Mouse (Mus musculus): Measurements from ENCODE around the gene Mctp1.
A peak's percentile ranks its signal among the peaks of the same experiment; 100 is the strongest.
"Not testable (repeated sequence)": the region's sequence is repeated elsewhere in the genome, so short reads cannot be mapped to it uniquely, and the experiment has no call there.

Gene Mctp1

DNA sequence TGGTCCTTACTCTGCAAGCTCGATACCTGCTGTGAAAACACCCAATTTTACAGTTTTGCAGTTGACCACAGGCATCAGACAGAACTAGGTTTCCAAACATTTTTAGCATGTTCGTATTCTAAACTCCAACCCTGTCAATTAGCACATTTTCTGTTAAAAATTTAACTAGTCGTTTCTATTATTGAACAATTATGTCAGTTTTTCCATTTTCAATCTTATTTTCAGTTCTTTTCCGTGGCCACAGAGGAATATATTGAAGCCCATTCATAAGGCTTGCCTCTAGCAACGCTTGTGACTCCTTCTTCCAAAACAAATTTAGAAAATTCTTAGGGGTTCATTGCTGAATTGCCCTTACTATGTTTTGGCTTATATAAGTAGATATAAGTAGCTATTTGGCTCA is 456.4 kb downstream of the Mctp1 start:
- no peak for DNase-seq

DNA sequence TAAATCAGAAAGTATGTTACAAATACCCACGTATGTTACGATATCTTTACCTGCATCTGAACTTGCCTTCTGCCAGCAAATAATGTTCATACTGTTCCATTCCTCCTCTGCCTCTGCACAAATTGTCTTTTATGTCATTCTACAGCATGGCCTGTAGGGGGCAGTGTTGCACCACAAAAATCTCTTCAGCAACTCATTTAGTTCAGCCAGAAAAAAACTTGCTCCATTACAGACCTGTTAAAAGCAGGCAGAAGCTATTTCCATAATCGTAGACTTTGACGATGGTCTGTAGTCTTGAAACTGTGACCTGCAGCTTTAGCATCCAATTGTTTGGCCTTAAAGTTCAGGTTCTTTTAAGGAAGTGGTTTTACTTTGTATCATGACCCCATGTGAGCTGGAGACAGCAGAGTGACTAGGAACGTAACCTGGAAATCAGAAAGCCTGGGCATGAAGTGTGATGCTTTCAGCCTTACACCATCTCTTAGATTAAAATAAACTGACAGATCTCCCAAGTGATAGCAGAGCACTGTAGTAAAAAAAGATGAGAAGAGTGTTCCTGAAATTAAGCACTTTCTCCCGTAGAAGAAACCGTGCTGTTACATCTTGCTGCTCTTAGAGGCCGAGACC is 460.4 kb downstream of the Mctp1 start:
- DNase-seq: peak; percentile 8

DNA sequence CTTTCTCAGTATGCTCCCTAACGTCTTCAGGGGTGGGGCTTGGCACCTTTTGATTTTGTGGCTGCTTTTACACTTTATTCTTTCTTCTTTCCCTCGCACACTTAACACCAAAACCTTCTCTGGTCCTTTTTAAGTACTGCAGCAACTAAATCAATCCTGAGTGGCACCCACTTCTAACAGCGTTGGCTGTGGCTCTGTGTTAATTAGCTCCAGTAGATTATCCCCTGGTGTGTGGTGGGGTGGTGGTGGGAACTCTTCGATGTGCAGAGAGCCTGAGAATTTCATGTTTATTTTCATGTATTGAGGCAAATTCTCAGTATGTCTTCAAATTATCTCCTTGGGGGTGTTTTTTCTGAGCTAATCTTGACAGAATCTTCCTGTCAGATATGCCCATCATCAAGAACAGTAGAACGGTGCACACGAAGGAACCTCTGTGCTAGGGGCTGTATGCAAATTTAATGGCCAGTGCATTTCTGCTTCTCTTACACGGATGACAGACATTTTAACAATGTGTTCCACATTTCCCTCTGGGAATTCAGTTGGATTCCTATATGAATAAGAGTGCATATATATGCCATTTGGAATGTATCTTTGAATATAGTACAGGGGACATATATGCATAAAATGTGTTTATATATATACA is 466.2 kb downstream of the Mctp1 start:
- no peak for DNase-seq

DNA sequence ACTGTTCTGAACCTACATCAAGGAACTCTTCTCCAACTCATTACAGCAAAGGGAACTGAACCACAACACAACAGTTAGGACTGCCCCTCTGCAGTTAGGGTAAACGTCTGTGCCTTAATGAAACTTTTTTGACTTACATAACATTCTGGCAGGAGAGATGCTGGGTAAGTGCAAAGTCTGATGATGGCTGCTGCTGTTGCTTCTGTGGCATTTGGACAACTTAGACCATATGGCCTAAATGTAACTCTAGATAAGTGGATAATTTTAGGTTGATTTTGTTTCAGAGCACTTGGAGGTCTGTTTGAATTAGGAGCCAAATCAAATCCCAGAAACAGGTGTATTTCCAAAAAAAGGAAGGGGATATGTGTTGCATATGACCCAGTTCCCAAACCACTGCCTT is 470.0 kb downstream of the Mctp1 start:
- no peak for DNase-seq

DNA sequence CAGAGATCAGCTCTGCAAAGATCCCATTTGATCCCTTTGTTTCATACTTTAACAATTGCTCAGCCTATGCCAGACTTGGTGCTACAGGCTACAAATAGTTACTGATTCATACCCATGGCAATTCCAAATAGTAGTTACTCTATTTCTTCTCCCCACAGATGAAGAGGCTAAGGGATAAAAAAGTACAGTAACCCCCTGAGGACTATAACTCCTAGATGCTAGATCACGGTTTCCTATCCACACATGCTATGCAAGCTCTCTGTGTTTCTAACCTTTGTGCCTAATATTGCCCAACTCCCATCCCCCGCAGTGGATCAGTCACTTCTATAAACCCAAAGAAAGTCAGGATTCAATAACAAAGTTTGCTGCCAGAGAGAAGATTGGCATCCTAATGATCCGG is 470.7 kb downstream of the Mctp1 start:
- DNase-seq: no peak

DNA sequence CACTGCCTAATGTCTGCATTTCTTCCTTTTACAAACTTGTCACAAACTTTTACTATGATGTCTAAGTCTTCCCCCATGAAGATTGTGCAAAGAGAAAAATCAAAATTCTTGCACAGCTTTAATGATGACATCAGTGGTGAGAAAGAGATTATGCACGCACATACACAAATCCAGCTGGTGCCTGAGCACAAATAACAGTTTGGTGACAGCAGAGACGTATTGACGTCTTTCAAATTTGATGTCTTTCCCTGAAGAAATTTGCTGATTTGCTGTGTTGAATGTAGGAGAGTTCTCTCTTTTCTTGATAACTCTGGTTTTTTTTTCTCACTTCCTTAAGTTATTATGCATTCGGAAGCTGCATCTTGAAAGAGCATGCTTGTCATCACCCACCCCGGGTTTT is 472.7 kb downstream of the Mctp1 start:
- no peak for DNase-seq

DNA sequence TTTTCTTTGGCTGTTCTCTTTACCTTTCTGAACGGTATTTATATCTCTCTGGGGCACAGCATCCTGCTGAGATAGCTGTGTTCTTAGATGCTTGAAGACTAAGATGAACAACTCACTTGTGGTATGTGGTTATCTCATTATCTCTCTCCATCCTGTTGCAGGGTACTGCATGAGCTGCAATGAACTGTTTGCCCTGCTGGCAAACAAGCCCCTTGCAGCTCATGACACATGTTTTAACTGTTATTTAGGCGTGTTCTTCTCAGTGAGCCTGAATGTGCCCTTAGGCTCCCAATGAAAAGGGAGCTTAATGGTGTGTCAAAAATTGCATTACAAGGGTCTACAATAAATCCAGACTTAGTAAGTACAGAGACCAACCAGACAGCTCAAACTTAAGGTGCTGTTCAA is 473.7 kb downstream of the Mctp1 start:
- DNase-seq: no peak

DNA sequence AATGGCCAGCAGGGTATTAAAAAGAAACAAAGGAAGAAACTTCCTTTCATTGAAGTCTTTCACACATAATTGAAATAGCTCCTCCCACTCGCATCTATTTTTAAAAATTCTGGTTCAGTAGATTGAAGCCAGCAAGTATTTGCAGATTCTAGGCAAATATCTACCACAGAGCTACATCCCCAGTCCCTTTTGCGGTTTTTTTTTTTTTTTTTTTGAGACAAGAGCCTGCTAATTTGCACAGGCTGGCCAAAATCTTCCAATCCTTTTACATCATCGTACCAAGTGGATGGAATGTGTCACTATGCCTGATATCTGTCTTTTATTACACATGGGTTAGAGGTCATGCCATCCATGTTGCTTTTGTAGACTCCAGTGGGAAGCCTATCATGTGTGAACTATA is 486.0 kb downstream of the Mctp1 start:
- no peak for DNase-seq

DNA sequence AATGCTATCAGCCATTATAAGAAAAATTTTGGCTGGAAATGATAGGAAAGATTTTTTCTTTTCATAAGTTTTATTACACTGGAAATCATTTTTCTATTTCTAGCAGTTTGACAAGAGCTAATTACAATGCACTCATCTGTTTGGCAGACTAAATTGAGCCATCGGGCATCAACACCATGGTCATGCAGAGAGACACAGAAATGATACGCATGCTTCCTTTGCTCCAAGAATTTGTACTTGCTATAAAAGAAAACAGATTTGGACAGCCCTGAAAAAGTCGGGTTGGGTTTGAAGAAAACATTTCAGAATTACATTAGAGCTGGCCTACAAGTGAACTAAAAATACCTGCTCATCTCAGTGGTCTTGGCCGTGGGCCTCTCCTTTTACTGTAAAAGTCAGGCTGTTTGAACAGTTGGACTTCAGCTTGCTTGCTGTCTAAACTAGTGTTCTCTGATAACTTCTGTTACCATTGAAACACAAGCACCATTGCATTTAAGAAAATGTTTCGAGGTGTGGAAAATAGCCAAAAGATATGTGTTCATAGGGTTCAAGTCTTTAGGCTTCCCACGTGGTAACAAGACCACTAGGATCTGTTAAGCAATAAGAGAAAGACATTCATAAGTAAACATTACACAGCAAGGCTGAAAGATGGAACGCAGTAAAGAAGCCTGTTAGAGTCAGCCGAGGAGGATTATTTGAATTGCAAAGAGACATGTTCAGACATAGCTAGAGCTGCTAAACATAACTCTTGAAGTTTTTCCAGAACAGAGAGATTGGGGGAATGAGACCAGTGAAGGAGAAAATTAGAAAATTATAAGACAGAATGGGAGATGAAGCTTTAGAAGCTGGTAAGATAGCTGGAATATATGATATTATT is 493.8 kb downstream of the Mctp1 start:
- no peak for DNase-seq

DNA sequence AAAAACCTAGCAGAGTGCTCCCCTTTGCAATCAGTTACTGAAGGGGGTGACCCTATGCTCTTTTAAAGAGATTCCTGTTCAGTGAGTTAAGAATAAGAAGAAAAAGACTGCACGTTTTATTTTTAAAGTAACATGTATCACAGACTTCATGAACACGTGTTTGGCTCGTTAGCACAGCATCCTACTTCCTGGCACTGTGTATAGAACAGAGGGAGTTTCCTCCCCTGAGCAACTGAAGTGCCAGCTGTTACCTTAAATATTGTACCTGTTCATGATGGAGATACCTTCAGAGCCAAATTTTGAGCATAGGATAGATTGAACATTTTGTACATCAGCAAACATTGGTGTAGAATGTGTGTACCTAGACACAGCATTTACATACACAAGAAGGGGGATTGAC is 494.7 kb downstream of the Mctp1 start:
- no peak for DNase-seq

DNA sequence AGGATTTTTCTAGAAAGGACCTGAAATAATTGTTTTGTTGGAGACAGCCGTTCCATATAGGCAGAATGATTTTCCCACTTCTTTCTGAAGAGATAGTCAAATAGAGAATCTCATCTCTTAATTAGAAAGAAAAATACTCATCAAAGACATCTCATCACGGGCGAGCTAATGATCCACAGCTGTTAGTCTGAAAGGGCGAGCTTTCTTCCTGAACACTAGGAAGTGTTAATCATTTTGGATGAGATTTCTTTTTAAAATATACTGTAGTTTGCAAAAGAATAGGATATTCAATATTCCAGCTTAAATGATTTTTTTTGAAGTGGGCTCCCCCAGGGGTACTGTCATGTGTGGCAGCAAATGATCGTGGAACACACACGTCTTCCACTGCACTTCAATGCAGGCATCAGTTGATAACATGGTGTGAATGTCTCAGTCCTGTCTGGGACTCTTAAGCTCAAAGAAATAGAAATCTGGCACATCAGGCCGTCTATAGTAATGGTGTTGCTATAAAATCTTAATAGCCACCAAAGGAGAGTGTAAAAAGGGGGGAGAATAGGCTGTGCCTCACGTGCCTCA is 500.3 kb downstream of the Mctp1 start:
- no peak for DNase-seq

DNA sequence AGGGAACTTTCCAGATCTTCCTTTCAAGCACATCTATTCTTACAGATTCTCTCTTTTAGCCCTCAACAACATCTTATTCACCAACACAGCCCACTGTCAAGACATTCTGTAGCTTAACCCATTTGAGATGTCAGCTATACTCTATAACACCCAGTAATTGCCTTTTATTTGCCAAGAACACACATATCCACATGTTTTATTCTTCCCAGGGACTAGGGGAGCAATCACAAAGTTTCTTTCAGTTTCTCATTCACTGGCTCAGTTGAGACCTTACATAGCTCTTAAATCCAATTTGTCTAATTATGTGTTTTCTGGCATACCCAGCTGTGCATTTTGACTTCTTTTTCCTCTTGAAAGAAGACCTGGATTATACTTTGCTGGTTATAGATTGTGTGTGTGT is 508.7 kb downstream of the Mctp1 start:
- DNase-seq: no peak

DNA sequence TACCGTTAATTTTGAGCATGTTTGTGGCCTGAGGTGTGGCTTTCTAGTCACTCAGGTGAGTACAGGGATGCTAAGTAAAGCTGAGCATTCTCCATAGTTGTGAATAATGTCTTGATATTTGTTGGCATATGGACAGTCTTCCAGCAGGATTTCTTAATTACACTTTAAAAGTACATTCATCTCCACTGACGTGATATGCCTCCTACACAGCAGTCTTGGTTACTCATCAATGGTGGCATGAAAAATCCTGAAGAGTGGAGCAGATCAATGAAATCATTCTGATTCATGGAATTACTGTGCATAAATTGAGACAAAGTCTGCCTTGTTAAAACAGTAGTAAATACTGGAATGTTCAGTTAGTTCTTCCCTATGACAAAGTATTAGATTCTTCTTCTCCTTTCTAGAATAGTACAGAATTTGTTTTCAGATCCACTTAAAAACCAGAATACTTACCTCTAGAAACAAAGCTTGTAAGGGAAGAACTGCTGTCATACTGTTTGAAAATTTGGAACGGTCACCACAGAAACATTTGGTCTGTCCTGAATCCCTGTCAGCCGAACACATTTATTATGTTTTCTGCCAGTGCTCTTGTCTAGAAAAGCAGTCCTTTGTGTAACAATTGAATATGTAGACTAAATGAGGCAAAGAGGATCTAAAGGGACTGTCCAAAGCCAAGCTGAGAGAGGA is 511.6 kb downstream of the Mctp1 start:
- DNase-seq: no peak

DNA sequence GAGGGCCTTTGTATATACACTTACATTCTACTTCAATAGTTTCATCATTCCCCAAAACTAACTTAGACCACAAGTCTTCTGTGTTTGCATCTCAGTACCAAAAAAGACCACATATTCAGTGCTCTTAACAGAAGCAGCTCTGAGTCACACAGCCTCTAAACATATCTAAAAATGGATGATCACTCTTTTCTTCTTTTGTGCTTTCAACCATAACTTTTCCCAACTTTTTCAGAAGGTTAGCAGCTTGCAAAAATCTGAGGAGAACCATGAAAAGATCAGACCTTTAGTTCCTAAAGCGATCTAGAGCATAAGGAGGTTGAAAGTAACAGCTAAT is 512.1 kb downstream of the Mctp1 start:
- DNase-seq: no peak

DNA sequence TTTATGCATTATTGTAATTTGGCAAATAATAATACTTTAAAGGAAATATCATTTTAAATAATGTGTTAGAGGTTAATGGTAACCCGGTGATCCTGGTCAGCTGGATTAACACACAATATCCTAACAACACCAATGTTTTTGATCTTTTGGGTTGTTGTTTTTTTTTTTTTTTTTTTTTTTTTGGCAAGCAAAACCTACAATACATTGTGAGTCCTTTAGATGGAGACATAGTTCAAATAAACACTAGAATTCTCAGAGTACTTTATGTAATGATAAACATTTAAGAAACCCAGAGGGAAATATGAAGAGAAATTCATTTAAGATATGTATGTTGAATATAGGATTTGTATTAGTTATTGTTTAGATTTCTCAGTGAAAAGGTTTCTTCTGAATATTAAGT is 534.0 kb downstream of the Mctp1 start:
- no peak for DNase-seq

DNA sequence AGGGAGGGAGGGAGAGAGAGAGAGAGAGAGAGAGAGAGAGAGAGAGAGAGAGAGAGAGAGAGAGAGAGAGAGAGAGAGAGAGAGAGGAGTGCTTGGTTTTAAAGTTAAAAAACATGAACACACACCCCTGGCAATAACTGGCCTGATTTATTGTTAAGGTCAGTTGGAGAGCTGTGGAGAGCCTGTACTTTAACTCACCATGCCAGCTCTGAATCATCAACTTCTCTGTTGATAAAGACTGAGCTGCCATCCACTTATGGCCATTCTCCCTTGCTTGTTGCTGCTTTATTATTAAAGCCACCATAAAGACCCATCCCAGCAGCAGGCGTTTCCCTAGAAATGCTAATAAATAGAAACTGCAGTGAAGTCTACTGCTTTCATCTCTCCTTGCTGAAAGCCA is 542.5 kb downstream of the Mctp1 start:
- DNase-seq: no peak

DNA sequence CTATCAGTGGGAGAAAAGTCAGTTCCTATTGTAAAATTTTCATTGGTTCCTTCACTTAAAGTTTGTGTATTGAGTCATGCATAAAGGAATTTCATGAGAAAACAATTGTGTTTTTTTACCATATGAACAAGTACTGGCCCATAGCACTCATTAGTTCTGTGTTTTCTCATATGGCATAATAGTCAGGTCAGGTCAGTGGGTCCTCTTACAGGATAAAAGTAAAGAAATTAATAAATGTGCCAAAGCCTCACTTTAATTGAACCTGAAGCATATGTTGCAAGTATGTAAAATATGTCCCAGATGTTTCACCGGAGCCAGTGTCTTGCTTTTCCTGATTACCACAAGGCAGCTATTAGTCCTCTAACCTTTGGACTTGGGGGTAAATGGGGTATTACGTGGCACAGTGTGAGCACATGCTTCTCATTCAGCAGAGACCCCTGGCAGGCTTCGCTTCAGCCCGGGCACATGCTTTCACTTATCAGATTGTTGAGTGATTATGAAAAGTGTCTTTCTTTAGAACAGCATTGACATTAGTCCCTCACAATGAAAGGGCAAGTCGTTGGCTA is 543.6 kb downstream of the Mctp1 start:
- no peak for DNase-seq

DNA sequence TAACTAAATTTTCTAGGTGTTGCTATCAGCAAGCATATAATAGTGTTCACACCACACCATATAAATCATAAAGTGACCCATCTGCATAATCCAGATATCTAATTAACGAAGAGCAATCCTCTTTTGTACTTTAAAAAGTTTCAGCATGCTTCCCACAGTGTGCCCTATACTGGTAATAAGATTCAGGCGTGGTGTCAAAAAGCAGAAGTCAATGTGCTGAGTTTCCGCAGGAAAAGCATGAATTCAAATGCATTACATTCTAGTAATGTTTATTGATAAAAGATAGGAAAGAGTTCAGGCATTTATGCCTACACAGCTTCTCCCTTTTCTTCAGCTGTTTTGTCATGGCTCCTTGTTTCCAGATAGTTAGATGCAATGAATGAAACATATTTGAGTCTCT is 544.8 kb downstream of the Mctp1 start:
- no peak for DNase-seq

DNA sequence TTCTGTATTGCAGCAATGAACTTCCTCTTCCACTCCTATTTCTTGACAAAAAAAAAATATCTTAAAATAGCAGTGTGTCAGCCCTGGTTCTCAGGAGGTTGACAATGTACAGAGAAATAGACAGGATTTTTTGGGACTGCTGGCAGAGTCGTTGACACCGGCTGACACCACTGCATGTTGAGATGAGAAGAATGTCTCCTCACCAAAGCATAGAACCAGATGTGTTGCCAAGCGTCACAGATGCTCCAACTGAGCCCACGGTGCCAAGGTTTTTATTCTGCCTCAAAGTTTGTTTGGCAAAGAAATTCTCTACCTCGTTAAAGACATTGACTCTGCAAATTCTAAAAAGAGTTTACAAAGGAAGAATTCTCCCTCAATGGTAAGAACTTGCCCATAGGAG is 548.6 kb downstream of the Mctp1 start:
- no peak for DNase-seq

DNA sequence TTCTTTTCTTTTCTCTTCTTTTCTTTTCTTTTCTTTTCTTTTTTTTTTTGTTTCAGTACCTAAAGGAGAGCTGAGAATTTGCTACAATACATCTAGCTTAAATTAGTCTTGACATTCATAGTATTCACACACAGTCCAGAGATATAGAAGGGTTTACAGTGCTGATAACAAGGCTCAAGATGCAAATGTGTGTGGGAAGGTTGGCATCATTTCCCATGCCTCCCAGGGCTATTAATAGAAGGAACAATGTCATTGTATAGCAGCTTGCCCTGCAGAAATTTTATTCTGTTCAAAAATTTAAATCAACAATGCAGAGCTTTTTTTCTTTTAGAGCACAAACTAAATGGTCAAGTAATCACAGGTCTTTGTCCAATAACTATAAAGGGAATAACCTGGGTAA is 564.9 kb downstream of the Mctp1 start:
- no peak for DNase-seq

DNA sequence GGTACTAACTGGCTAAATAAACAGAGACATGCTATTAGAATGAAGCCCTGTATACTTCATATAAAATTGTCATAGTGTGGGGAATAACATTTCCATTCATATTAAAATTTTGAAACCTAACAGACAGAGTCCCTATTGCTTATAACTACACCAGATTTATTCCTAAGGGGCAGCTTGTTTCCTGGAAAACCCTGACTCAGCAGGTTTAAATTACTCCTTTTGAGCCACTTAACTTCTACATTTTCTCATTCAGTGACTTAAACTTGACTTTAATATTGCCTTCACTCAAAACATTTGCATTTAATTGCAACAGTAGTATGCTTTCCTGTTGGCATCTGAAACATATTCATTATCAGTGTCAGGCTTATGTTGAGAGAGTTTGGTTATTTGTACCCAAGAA is 583.3 kb downstream of the Mctp1 start:
- DNase-seq: no peak

DNA sequence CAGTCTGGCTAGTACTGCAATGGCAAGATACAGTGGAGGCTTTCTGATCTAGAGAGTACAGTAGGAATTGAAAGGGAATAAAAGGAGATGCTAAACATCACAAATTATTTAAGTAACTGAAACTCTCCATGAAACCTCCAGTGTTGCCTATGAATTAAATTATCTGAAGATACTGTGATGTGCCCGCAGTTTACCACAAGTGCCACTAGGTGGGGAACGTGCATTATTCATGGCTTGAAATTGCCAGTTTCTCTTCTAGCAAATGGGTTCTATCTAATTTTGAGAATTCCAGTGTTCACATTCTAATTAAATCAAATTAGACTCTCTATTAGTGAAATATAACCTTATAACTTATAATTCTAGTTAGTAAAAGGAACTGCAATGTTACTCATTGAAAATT is 585.1 kb downstream of the Mctp1 start:
- DNase-seq: peak; percentile 28

DNA sequence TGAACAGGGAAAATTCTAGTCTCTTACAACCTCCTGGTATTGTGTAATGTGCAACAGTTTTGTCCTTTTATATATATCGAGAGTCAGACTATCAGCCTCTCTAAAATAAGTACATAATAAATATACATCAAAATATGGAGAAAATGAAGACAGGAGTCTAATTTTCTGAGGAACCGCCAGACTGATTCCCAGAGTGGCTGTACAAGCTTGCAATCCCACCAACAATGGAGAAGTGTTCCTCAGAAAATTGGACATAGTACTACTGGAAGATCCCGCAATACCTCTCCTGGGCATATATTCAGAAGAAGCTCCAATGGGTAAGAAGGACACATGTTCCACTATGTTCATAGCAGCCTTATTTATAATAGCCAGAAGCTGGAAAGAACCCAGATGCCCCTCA is 586.7 kb downstream of the Mctp1 start:
- not testable (repeated sequence) for DNase-seq

Data from kidney, adult 9 months (tissue).